In the genomic region with DNA sequence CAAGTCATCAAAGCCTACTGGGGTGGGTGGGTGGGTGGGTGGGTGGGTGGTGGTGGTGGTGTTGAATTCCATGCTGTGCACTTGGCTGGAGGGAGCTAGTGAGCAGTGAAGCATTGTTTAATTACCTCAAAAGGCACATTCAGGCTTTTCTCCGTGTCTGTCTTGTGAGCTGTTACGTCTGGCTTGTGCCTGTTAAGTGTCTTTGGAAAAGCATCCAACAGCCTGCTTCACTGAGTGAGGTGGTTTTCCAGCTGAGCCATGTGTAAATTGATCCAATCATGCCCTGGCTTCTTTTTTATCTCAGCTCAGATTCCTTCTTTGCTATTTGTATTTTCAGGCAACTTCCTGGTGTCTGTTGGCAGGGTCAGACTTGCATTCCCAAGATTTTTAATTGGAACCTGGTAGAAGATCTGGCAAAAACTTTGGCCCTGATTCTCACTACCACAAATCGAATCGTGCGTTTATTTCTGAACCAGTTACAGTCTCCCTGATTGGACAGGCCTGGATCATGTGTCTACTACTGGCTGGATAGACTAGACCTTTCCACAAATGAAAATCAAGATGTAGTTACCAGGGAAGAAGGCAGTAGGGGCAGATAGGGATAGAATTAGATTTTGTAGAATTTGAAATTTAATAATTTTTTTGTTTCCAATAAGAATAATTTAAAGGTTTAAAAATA, we compare ENCODE assay signal across 14 mouse cellular contexts. TPM values are rescaled to one million over a fixed set of nuclear protein-coding genes. Genes with fewer than 3 reads are reported as not detected.
DNase-seq lines count a peak whose midpoint lies in the region; ATAC-seq and TF ChIP-seq lines count a peak whose summit lies in the region.
"Had no signal": no experiment of that assay in that cellular context is flagged by ENCODE, and none has a peak within 500 bp of the region (broad histone marks: within the 10 kb centered on the region; RNA-seq: fewer than 3 reads in every experiment).

No protein-coding gene starts in this region.

- CTCF ChIA-PET in Patski (lab: Charles Lee) = interaction anchor here (1.7 kb wide), 1 partner anchor 31 kb away, joined by 4 read pairs; no protein-coding TSS in a partner anchor

- TF ChIP-seq POLR2A in limb, embryonic 14.5 days (IDR thresholded peaks at IDR 0.05; ENCODE audit: borderline replicate concordance, extremely low read depth, insufficient read depth, insufficient read length) = no peak

- peak; percentile 58 for DNase-seq in kidney, postnatal 0 days (ENCODE audit: low spot score)
- DNase-seq in kidney, adult 11 months = no peak
- DNase-seq in Patski (ENCODE audit: low read depth, low spot score) = peak; percentile 70
- DNase-seq in limb, embryonic 14.5 days (ENCODE audit: low spot score) = no peak
- no peak for DNase-seq in thymus, postnatal 25 days
- no peak for DNase-seq in adrenal gland, postnatal 10 days
- DNase-seq: gastrocnemius, postnatal 36 days had no signal

- H3K4me1 ChIP-seq in forebrain, embryonic 15.5 days = peaks cover 23% of the 10 kb centered on the region
- H3K4me1 ChIP-seq in forebrain, embryonic 12.5 days = peaks cover 5% of the 10 kb centered on the region; the same call in 1 of the 2 replicates
- peaks cover 10% of the 10 kb centered on the region; the same call in 1 of the 2 replicates for H3K4me1 ChIP-seq in kidney, postnatal 0 days (replicated peaks; ENCODE audit: insufficient read depth, low read length)
- peaks cover 27% of the 10 kb centered on the region for H3K4me1 ChIP-seq in limb, embryonic 14.5 days (ENCODE audit: control insufficient read depth, insufficient read depth, low read length)

- peak; percentile 78 for ATAC-seq in forebrain, embryonic 15.5 days (replicated peaks)
- ATAC-seq in forebrain, embryonic 12.5 days (ENCODE audit: low FRiP score) = no peak; the same call in 1 of the 2 replicates
- ATAC-seq in kidney, postnatal 0 days (replicated peaks; ENCODE audit: low FRiP score, low read depth) = no peak
- peak; percentile 64 for ATAC-seq in Patski
- ATAC-seq in limb, embryonic 14.5 days (ENCODE audit: low FRiP score, low read depth) = no peak
- ATAC-seq: CD4-positive, CD25-positive, alpha-beta regulatory T cell, adult 4 months; liver, embryonic 12.5 days had no signal

- H3K27ac ChIP-seq in forebrain, embryonic 15.5 days (replicated peaks) = peak overlapping the region; percentile 51
- H3K27ac ChIP-seq in forebrain, embryonic 12.5 days = no peak overlapping the region
- H3K27ac ChIP-seq in kidney, postnatal 0 days = no peak overlapping the region
- peak overlapping the region; percentile 62; the same call in 1 of the 2 replicates for H3K27ac ChIP-seq in limb, embryonic 14.5 days (replicated peaks; ENCODE audit: low read depth, low read length)
- H3K27ac ChIP-seq: heart, embryonic 15.5 days; hindbrain, embryonic 15.5 days; midbrain, embryonic 12.5 days had no signal

- POLR2A ChIA-PET in Patski (lab: Charles Lee) = interaction anchor here (0.9 kb wide), 1 partner anchor 145 kb away, joined by 3 read pairs; no protein-coding TSS in a partner anchor

- H3K9me3 ChIP-seq in forebrain, embryonic 15.5 days = no peaks in the 10 kb centered on the region
- no peaks in the 10 kb centered on the region for H3K9me3 ChIP-seq in forebrain, embryonic 12.5 days
- no peaks in the 10 kb centered on the region for H3K9me3 ChIP-seq in kidney, postnatal 0 days (replicated peaks; ENCODE audit: low read length)
- H3K9me3 ChIP-seq in limb, embryonic 14.5 days (ENCODE audit: control insufficient read depth, low read length) = no peaks in the 10 kb centered on the region
- H3K9me3 ChIP-seq: heart, embryonic 15.5 days; hindbrain, embryonic 15.5 days; liver, embryonic 12.5 days; midbrain, embryonic 12.5 days had no signal

- no peaks in the 10 kb centered on the region for H3K36me3 ChIP-seq in forebrain, embryonic 15.5 days
- H3K36me3 ChIP-seq in forebrain, embryonic 12.5 days (replicated peaks) = no peaks in the 10 kb centered on the region
- H3K36me3 ChIP-seq in kidney, postnatal 0 days (ENCODE audit: insufficient read depth, low read length) = no peaks in the 10 kb centered on the region
- H3K36me3 ChIP-seq in limb, embryonic 14.5 days (ENCODE audit: control insufficient read depth, insufficient read depth, low read length) = no peaks in the 10 kb centered on the region
- H3K36me3 ChIP-seq: heart, embryonic 15.5 days; hindbrain, embryonic 15.5 days; liver, embryonic 12.5 days; midbrain, embryonic 12.5 days had no signal

- no peak overlapping the region for H3K4me3 ChIP-seq in forebrain, embryonic 15.5 days
- H3K4me3 ChIP-seq in forebrain, embryonic 12.5 days (replicated peaks) = no peak overlapping the region
- no peak overlapping the region for H3K4me3 ChIP-seq in kidney, postnatal 0 days (replicated peaks; ENCODE audit: low read depth, low read length)
- H3K4me3 ChIP-seq in limb, embryonic 14.5 days (replicated peaks; ENCODE audit: low read length) = no peak overlapping the region
- H3K4me3 ChIP-seq: heart, embryonic 15.5 days; hindbrain, embryonic 15.5 days; liver, embryonic 12.5 days; midbrain, embryonic 12.5 days had no signal

- in situ Hi-C loops in Patski (cut with MboI; ENCODE audit: low pct_unique_long_range_greater_than_20kb) = loop anchor here (5.0 kb wide), 1 partner anchor 100 kb away; no protein-coding TSS in a partner anchor

- no peaks in the 10 kb centered on the region for H3K27me3 ChIP-seq in forebrain, embryonic 15.5 days
- peaks cover 22% of the 10 kb centered on the region for H3K27me3 ChIP-seq in forebrain, embryonic 12.5 days
- H3K27me3 ChIP-seq in kidney, postnatal 0 days (ENCODE audit: insufficient read depth, low read length) = no peaks in the 10 kb centered on the region
- H3K27me3 ChIP-seq in Patski = no peaks in the 10 kb centered on the region
- no peaks in the 10 kb centered on the region for H3K27me3 ChIP-seq in limb, embryonic 14.5 days (ENCODE audit: control insufficient read depth, insufficient read depth, low read length)
- H3K27me3 ChIP-seq: heart, embryonic 15.5 days; hindbrain, embryonic 15.5 days; liver, embryonic 12.5 days; midbrain, embryonic 12.5 days had no signal

- H3K9ac ChIP-seq in forebrain, embryonic 15.5 days (replicated peaks) = no peak overlapping the region
- no peak overlapping the region for H3K9ac ChIP-seq in forebrain, embryonic 12.5 days
- no peak overlapping the region for H3K9ac ChIP-seq in kidney, postnatal 0 days (ENCODE audit: low read depth, low read length)
- H3K9ac ChIP-seq in limb, embryonic 14.5 days (ENCODE audit: low read depth, low read length, severe bottlenecking) = no peak overlapping the region
- H3K9ac ChIP-seq: heart, embryonic 15.5 days; hindbrain, embryonic 15.5 days; liver, embryonic 12.5 days; midbrain, embryonic 12.5 days had no signal

- no peak overlapping the region for H3K4me2 ChIP-seq in forebrain, embryonic 15.5 days (replicated peaks)
- H3K4me2 ChIP-seq in forebrain, embryonic 12.5 days = no peak overlapping the region
- no peak overlapping the region for H3K4me2 ChIP-seq in kidney, postnatal 0 days (ENCODE audit: low read length)
- no peak overlapping the region for H3K4me2 ChIP-seq in limb, embryonic 14.5 days (replicated peaks; ENCODE audit: low read depth, low read length, severe bottlenecking)
- H3K4me2 ChIP-seq: heart, embryonic 15.5 days; hindbrain, embryonic 15.5 days; liver, embryonic 12.5 days; midbrain, embryonic 12.5 days had no signal

- no peak for TF ChIP-seq CTCF in kidney, postnatal 0 days (IDR thresholded peaks at IDR 0.05; ENCODE audit: low read depth)
- no peak for TF ChIP-seq CTCF in Patski (IDR thresholded peaks at IDR 0.05)

- WGBS in forebrain, embryonic 15.5 days = 30% methylated on average over 5 of the region's 5 CpGs
- 40% methylated on average over 5 of the region's 5 CpGs for WGBS in forebrain, embryonic 12.5 days
- WGBS in kidney, postnatal 0 days = 39% methylated on average over 5 of the region's 5 CpGs
- WGBS in limb, embryonic 14.5 days = 37% methylated on average over 5 of the region's 5 CpGs

RNA-seq across cellular contexts. Expression of gene Psma1, which starts 45.9 kb away (rescaled TPM):
- polyA plus RNA-seq in forebrain, embryonic 15.5 days (2015; fragmentation: Nextera tagmentation; extraction: Ambion mirVana) = 389 and 404 TPM in 2 replicates
- 411 and 420 TPM in 2 replicates for polyA plus RNA-seq in forebrain, embryonic 12.5 days (2016; fragmentation: Nextera tagmentation; extraction: Ambion mirVana)
- polyA plus RNA-seq in kidney, postnatal 0 days (2015; fragmentation: Nextera tagmentation; extraction: Ambion mirVana) = 387 and 389 TPM in 2 replicates
- 258 TPM for polyA plus RNA-seq in Patski (2021)
- 191 and 235 TPM in 2 replicates for polyA plus RNA-seq in limb, embryonic 14.5 days (2012; rRNA removed)
- polyA plus RNA-seq in limb, embryonic 14.5 days (2014; fragmentation: Nextera tagmentation; extraction: Ambion mirVana) = 343 and 351 TPM in 2 replicates
- total RNA-seq in adrenal gland, postnatal 10 days (2021) = 100 to 1,000 TPM; 165 to 168 TPM

Comparison
In these comparisons a context has a peak if more than half of its experiments do, and no peak if none do; other contexts are left out.
1. ATAC-seq: peak in forebrain, embryonic 15.5 days (single experiment) and Patski (single experiment); none in forebrain, embryonic 12.5 days (single experiment), kidney, postnatal 0 days (single experiment) and limb, embryonic 14.5 days (single experiment).
2. H3K27ac ChIP-seq: peak in forebrain, embryonic 15.5 days (single experiment) and limb, embryonic 14.5 days (single experiment); none in forebrain, embryonic 12.5 days (single experiment) and kidney, postnatal 0 days (single experiment).
3. DNase-seq: peak in kidney, postnatal 0 days (single experiment) and Patski (single experiment); none in kidney, adult 11 months (single experiment), limb, embryonic 14.5 days (single experiment), thymus, postnatal 25 days (single experiment) and adrenal gland, postnatal 10 days (single experiment).